Comparison of ENCODE assay signal across 18 mouse cellular contexts in genomic region chr3:71003052-71003451, GRCm38 (mm10).
A peak's percentile ranks its signal among the peaks of the same experiment; 100 is the strongest.
DNase-seq lines count a peak whose midpoint lies in the region; ATAC-seq and TF ChIP-seq lines count a peak whose summit lies in the region.
"Had no signal": no experiment of that assay in that cellular context is flagged by ENCODE, and none has a peak within 500 bp of the region (broad histone marks: within the 10 kb centered on the region; RNA-seq: fewer than 3 reads in every experiment).

No protein-coding gene starts in this region.

- no peaks in the 10 kb centered on the region for H3K9me3 ChIP-seq in hindbrain, postnatal 0 days (ENCODE audit: low read length)
- no peaks in the 10 kb centered on the region for H3K9me3 ChIP-seq in hindbrain, embryonic 14.5 days (ENCODE audit: control insufficient read depth, low read length)
- H3K9me3 ChIP-seq in heart, embryonic 11.5 days (replicated peaks; ENCODE audit: control insufficient read depth, low read length) = no peaks in the 10 kb centered on the region
- H3K9me3 ChIP-seq: heart, embryonic 13.5 days; liver, embryonic 12.5 days; midbrain, embryonic 12.5 days had no signal

- H3K36me3 ChIP-seq in hindbrain, postnatal 0 days (ENCODE audit: insufficient read depth, low read length) = no peaks in the 10 kb centered on the region
- H3K36me3 ChIP-seq in hindbrain, embryonic 14.5 days (replicated peaks; ENCODE audit: control insufficient read depth, insufficient read depth) = no peaks in the 10 kb centered on the region
- no peaks in the 10 kb centered on the region for H3K36me3 ChIP-seq in heart, embryonic 11.5 days (ENCODE audit: control insufficient read depth, insufficient read depth, low read length)
- H3K36me3 ChIP-seq: heart, embryonic 13.5 days; liver, embryonic 12.5 days; midbrain, embryonic 12.5 days had no signal

- H3K27ac ChIP-seq in hindbrain, postnatal 0 days = no peak overlapping the region
- H3K27ac ChIP-seq in hindbrain, embryonic 14.5 days = no peak overlapping the region
- H3K27ac ChIP-seq in heart, embryonic 11.5 days (ENCODE audit: low read depth, low read length) = no peak overlapping the region
- H3K27ac ChIP-seq: gastrocnemius, adult 2 months; heart, embryonic 13.5 days; liver, embryonic 12.5 days; midbrain, embryonic 12.5 days had no signal

- WGBS in hindbrain, postnatal 0 days = 52% methylated on average over 6 of the region's 6 CpGs
- WGBS in hindbrain, embryonic 14.5 days = 70% methylated on average over 6 of the region's 6 CpGs
- whole genome bisulfite sequencing in heart, embryonic 11.5 days (ENCODE audit: insufficient replicate concordance) = 81% methylated on average over 6 of the region's 6 CpGs

- no peaks in the 10 kb centered on the region for H3K4me1 ChIP-seq in hindbrain, postnatal 0 days (ENCODE audit: insufficient read depth, low read length)
- H3K4me1 ChIP-seq in hindbrain, embryonic 14.5 days (replicated peaks; ENCODE audit: control insufficient read depth, insufficient read depth, low read length) = no peaks in the 10 kb centered on the region
- no peaks in the 10 kb centered on the region for H3K4me1 ChIP-seq in heart, embryonic 11.5 days (ENCODE audit: control insufficient read depth, insufficient read depth, low read length)
- H3K4me1 ChIP-seq: heart, embryonic 13.5 days; liver, embryonic 12.5 days; midbrain, embryonic 12.5 days had no signal

- peak; percentile 87 for ATAC-seq in hindbrain, postnatal 0 days
- no peak for ATAC-seq in hindbrain, embryonic 14.5 days (ENCODE audit: low FRiP score)
- ATAC-seq in heart, embryonic 11.5 days (replicated peaks; ENCODE audit: insufficient number of reproducible peaks, low FRiP score, low TSS enrichment) = no peak
- ATAC-seq: intestine, postnatal 0 days; liver, embryonic 12.5 days; Patski had no signal

- TF ChIP-seq CTCF in hindbrain, postnatal 0 days (IDR thresholded peaks at IDR 0.05; ENCODE audit: low read depth) = no peak

- H3K27me3 ChIP-seq in hindbrain, postnatal 0 days (ENCODE audit: insufficient read depth, low read length) = no peaks in the 10 kb centered on the region
- H3K27me3 ChIP-seq in hindbrain, embryonic 14.5 days (ENCODE audit: control insufficient read depth, insufficient read depth, low read length) = no peaks in the 10 kb centered on the region
- H3K27me3 ChIP-seq in heart, embryonic 11.5 days (ENCODE audit: control insufficient read depth, insufficient read depth, low read length) = no peaks in the 10 kb centered on the region
- H3K27me3 ChIP-seq: CH12.LX; heart, embryonic 13.5 days; liver, embryonic 12.5 days; midbrain, embryonic 12.5 days; Patski had no signal

- DNase-seq in hindbrain, postnatal 0 days (ENCODE audit: low spot score) = peak; percentile 77
- DNase-seq in hindbrain, embryonic 14.5 days (ENCODE audit: low spot score) = no peak
- DNase-seq in cerebellum, adult 11-12 months = peak; percentile 11
- peak; percentile 21 for DNase-seq in cerebellum, adult 9-10 months
- peak; percentile 25 for DNase-seq in layer of hippocampus, adult 9-11 months
- no peak for DNase-seq in T-cell, adult 2 months (ENCODE audit: low spot score)
- DNase-seq: gastrocnemius, adult 2 months; kidney, postnatal 14 days; lung, postnatal 14 days; right cerebral cortex, postnatal 25 days; thymus, adult 18-20 months had no signal

- H3K4me3 ChIP-seq in hindbrain, postnatal 0 days (ENCODE audit: low read length) = no peak overlapping the region
- no peak overlapping the region for H3K4me3 ChIP-seq in hindbrain, embryonic 14.5 days (replicated peaks; ENCODE audit: low read length)
- H3K4me3 ChIP-seq in heart, embryonic 11.5 days (ENCODE audit: low read depth, low read length) = no peak overlapping the region
- H3K4me3 ChIP-seq: gastrocnemius, adult 2 months; heart, embryonic 13.5 days; liver, embryonic 12.5 days; midbrain, embryonic 12.5 days had no signal

- H3K4me2 ChIP-seq in hindbrain, postnatal 0 days (ENCODE audit: low read depth, low read length) = no peak overlapping the region
- no peak overlapping the region for H3K4me2 ChIP-seq in hindbrain, embryonic 14.5 days (replicated peaks)
- H3K4me2 ChIP-seq in heart, embryonic 11.5 days = no peak overlapping the region
- H3K4me2 ChIP-seq: heart, embryonic 13.5 days; liver, embryonic 12.5 days; midbrain, embryonic 12.5 days had no signal

- H3K9ac ChIP-seq in hindbrain, postnatal 0 days (replicated peaks; ENCODE audit: low read length) = no peak overlapping the region
- H3K9ac ChIP-seq in hindbrain, embryonic 14.5 days = no peak overlapping the region
- no peak overlapping the region for H3K9ac ChIP-seq in heart, embryonic 11.5 days (ENCODE audit: low read depth, low read length)
- H3K9ac ChIP-seq: heart, embryonic 13.5 days; liver, embryonic 12.5 days; midbrain, embryonic 12.5 days had no signal

Comparison
In these comparisons a context has a peak if more than half of its experiments do, and no peak if none do; other contexts are left out.
1. DNase-seq: peak in hindbrain, postnatal 0 days (single experiment), cerebellum, adult 11-12 months (single experiment), cerebellum, adult 9-10 months (single experiment) and layer of hippocampus, adult 9-11 months (single experiment); none in hindbrain, embryonic 14.5 days (single experiment) and T-cell, adult 2 months (single experiment).